Mouse (Mus musculus): ENCODE measurements around the gene Wnt5b.

GRCm38 (mm10) chr6:119466161-119466560 is 78.0 kb downstream of the Wnt5b start:
- TF ChIP-seq POLR2A (IDR thresholded peaks at IDR 0.05; ENCODE audit: low read depth, low read length) (no peak), CTCF (IDR thresholded peaks at IDR 0.05; ENCODE audit: borderline replicate concordance, insufficient read depth, low read length) (no peak)

All from embryonic fibroblast, embryonic 13.5 days (primary cell).